Mouse (Mus musculus): ENCODE data around the gene Mndal.
A peak's percentile ranks its signal among the peaks of the same experiment; 100 is the strongest.
"Not testable (repeated sequence)": the region's sequence is repeated elsewhere in the genome, so short reads cannot be mapped to it uniquely, and the experiment has no call there.

Mndal gene

DNA sequence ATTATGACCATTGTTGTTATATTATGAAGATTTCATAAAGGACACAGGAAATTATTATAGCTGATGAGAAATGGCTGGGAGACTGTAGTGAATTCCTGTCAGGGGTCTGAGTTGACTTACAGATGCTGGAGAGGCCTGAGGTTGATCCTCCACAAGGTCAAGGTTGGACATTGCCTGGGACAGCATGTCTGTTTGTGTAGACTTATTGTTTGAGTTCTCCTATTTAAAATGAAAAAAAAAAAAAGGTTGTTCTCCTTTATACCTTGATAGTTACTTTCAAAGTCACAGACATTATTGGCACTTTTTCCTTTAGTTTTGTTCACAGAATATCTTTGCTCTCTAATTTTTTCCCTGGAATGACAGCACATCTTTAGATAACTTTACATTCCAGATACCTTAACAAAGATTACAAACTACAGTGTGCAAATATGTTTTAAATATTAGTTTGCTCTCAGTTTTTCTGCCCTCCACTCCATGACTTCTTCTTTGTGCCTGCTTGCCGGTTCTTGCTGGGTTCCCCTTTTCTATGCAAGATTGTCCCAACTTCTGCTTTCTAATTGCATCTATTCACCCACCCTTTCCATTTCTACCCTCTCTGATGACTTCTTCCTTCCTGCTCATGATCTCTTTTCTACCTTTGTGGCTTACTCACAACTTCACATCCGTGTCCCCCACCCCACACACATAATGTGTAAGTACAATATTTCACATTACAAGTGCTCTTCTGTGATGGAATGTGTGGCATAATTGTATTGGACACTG is 55.1 kb downstream of the Mndal start:
- not testable (repeated sequence) for DNase-seq

DNA sequence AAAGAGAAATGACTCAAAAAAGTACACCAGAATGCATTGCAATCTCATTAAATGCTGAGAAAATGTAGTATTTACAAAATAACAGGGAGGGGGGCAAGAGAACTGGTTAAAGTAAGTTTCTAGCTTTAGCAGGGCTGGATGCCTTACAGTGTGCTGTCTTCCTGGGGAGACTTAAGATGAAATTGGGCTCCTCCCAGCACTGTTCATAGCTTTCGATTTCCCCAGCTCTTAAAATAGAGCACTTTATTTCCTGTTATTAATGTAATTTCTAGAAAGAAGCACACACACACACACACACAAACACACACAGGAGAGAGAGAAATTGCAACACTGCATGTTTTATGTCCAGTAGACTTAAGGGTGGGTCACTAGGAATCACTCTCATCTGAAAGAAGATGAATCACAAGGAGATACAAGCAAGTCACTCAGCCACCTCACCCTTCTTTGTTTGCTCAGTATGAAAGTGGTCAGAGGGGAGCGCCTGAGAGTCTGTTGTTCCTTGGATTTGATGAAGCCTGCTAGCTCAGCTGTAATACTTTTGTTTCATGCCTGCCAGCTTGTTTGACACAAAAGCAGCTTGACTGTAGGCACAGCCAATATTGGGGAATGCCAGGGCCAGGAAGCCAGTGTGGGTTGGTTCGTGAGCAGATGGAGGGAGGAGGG is 62.2 kb downstream of the Mndal start:
- peak; percentile 94 for DNase-seq

DNA sequence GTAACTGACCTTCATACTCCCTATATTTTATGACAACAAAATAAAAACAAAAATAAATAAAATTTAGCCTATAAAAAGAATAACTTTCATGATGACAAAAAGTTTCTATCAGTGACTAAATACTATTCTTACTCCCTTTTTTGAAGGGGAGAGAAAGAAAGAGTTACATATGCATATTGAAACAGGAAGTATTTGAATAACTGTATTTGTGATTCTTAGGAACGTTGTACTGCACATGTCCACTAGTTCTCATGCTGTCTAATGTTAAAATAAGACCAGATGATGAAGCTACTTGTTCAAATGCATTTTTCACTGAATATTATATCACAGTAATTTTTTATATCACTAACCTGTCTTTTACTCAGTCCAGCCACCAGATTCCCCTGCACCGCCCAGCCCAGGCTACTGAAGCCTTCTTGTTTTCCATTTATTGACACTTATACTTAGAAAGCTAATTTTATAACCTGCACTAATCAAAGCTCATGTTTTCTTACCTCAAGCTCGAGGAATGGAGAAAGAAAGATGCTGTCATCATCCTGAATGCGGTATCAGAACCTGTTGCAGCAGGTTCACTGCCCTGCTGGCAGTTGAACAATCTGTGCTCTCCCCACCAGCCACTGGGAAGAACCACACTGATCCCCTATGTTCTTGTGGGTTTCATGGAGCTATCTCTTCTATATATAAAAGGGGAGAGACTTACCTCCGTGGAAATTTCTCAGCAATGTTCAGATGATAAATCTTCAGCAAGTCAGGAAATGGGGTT is 62.9 kb downstream of the Mndal start:
- peak; percentile 64 for DNase-seq

DNA sequence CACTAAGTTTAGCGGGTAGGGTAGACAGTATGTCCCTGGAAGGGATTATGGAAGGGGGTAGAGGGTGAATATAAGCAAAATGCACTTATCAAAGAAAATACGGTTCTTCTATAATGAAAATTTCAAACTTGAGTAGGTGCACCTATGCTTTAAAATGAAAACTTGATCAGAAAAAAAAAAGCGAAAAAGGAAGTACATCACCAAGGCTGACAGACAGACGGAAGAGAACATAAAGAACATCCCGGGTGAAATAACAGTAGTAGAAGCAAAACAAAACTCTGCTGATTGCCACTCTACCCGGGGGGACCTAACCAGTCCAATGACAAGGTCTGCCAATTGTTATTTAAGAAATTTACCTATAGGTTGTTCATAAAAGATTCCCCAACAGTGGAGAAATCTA is 64.0 kb downstream of the Mndal start:
- not testable (repeated sequence) for DNase-seq

DNA sequence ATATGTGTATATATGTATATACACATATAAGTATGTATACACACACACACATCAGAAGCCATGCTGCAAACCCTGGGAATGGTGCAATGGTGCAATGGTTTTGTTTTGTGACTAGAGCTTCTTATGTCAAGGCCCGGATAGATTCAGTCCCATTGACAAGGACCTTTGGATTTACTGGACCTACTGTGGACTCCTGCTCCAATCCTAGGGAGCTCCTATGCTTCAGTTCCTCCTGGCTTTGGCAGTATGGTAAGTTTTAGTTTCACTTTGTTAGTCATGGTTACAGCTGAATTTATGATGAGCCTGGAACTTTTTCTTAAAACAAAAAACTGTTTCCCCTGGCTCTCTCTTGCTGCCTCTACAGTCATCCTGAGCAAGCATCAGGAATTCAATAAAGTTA is 65.2 kb downstream of the Mndal start:
- DNase-seq, result peak; percentile 84

DNA sequence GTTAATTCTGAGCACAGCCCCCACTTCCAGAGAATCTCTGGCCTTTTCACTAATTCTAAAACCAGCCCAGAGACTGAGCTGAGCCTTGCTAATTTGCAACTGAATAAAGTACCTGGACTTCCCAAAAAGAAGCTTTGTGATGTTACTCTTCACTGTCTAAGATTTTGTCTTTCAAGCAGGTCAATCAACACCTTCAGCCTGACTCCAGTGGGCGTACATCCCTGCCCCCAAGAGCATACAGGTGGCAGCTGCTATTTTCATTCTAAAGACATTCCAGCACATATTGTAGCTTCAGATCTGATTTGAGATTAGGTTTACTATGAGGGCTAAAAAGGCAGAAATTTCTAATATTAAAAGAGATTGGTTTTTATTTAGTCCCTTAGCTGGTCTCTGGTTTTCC is 73.7 kb downstream of the Mndal start:
- DNase-seq, result not testable (repeated sequence)

DNA sequence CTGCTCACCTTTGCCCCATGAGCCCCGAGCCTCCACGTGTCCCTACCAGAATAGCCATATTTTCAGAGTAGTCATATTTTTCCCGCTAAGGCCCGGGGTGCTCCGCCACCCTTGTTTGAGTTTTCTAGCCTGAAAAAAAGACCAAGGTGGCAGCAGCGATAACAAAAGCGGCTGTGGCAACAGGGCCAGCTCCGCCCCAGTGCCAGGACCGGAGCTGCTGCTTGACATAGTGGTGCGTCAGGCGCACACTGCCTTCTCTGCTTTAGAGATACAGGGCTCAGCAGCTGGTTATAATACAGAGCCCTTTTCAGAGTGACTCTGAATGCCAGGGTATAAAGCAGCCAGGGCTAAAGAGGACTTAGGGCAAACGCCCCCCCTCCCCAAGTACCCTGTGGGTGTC is 75.8 kb downstream of the Mndal start:
- peak; percentile 84 for DNase-seq

DNA sequence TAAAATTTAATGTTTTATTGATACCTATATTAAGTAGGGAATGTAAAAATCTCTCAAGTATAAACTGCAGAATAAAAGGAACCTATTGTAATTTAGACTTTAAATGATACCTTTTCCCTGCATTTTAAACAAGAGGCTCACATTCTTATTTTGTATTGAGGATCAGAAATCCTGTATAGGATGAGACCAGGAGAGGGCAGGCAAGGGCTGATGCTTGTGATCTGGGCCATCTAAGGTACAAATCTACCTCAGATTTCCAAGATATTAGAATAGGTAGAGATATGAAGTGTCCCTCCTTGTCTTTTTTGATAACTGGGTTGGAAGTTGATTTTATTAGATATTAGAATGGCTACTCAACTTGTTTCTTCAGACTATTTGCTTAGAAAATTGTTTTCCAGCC is 88.6 kb downstream of the Mndal start:
- DNase-seq, result not testable (repeated sequence)

DNA sequence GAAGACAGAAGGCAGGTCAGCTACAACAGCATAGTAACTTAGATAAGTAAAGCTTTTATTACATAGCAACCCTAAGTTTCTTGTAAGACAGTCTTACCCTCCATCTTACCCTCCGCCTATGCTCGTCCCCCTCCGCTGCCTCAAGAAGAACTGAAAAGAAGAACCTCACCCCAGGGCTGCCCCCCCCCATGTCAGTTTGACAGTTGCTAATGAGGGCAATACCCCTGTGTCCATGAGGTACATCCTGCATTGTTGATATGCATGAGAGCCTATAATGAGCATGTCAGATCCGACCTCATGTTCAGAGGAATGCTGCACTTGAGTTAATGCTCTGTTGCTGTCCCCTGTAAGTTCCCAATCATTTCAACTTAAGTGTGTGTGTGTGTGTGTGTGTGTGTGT is 89.4 kb downstream of the Mndal start:
- peak; percentile 44 for DNase-seq

DNA sequence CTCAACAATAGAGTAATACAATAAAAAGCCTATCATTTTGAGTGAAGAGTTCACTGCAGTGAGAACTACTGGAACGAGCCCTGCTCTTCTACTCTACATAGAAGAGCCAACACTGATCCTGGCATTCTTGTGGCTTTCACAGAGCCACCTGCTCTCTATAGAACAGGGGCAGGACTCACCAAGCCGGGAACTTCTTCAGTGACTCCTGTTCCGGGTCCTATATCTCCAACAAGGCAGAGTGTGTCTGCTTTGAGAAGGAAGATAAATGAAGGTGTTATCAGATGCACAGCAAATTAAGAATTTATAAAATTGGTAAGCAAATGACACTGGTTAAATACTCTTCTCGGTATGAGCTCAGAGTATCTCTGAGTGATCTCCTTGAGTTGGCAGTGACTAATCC is 96.1 kb downstream of the Mndal start:
- DNase-seq, result not testable (repeated sequence)

DNA sequence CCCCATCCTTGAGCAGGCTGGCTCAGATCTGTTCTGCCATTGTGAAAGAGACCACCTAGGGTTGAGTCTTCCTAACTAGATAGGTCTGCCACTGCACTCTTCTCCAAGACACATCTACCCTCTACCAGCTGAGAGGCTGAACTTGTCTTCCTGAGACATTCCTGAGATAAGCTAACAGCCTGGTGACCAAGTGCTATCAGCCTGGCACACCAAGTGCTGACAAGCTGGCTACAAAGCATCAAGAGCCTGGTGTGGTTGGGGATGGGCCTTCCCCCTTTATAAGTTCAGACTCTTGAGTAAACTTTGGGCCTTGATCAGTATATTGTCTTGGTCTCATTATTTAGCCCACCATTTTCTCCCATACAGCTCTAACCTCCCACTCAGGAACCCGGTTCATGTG is 97.5 kb downstream of the Mndal start:
- DNase-seq, result no peak

DNA sequence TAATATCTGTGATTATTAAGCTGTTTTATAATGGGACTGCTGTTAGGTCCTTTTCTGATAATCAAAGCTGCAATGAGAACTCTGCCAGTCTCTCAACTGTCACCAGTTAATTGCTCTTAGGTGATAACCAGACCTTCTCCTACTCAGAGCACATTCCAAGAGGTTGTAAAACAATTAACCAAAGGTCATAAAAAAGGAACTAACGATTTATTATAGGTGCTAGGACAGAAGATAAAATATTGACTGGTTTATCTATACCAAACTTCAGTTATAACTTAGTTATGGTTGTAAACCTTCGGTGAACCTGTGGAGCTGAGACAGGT is 120.8 kb downstream of the Mndal start:
- not testable (repeated sequence) for DNase-seq

DNA sequence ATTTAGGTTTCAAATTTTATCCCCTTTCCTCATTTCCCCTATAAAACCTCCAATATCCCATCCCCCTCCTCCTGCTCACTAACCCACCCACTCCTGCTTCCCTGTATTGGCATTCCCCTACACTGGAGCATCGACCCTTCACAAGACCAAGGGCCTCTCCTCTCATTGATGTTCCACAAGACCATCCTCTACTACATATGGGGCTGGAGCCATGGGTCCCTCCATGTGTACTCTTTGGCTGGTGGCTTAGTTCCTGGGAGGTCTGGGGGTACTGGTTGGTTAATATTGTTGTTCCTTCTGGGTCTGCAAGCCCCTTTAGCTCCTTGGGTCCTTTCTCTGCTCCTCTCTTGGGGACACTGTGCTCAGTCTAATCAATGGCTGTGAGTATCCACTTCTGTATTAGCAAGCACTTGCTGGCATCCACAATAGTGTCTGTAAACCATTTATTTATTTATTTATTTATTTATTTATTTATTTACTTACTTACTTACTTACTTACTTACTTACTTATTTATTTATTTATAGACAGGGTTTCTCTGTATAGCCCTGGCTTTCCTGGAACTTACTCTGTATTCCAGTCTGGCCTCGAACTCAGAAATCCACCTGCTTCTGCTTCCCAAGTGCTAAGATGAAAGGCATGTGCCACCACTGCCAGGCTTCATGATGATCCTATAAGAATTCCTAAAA is 121.4 kb downstream of the Mndal start:
- DNase-seq, result peak; percentile 82

DNA sequence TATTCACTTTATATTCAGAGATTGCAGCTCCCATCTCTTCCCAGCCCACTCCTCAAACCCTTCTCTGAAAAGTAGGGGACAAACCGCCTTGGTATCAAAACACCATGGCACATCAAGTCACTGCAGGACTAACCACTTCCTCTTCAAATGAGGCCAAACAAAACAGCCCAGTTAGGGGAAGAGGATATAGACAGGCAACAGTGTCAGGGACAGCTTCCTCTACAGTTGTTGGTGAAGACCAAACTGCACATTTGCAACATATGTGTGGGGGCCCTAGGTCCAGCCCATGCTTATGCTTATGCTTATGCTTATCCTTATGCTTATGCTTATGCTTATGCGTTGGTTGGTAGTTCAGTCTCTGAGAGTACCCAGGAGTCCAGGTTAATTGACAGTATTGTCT is 133.0 kb downstream of the Mndal start:
- DNase-seq, result peak; percentile 84

DNA sequence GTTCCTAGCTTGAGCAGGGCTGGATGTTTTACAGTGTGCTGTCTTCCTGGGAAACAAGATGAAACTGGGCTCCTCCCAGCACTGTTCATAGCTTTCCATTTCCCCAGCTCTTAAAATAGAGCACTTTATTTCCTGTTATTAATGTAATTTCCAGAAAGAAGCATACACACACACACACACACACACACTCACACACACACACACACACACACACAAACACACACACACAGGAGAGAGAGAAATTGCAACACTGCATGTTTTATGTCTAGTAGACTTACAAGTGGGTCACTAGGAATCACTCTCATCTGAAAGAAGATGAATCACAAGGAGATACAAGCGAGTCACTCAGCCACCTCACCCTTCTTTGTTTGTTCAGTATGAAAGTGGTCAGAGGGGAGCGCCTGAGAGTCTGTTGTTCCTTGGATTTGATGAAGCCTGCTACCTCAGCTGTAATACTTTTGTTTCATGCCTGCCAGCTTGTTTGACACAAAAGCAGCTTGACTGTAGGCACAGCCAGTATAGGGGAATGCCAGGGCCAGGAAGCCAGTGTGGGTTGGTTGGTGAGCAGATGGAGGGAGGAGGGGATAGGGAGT is 139.5 kb downstream of the Mndal start:
- peak; percentile 95 for DNase-seq

DNA sequence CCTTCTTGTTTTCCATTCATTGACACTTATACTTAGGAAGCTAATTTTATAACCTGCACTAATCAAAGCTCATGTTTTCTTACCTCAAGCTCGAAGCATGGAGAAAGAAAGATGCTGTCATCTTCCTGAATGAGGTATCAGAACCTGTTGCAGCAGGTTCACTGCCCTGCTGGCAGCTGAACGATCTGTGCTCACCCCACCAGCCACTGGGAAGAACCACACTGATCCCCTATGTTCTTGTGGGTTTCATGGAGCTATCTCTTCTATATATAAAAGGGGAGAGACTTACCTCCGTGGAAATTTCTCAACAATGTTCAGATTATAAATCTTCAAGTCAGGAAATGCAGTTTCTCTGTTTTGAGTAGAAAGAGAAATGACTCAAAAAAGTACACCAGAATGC is 140.1 kb downstream of the Mndal start:
- DNase-seq, result not testable (repeated sequence)

DNA sequence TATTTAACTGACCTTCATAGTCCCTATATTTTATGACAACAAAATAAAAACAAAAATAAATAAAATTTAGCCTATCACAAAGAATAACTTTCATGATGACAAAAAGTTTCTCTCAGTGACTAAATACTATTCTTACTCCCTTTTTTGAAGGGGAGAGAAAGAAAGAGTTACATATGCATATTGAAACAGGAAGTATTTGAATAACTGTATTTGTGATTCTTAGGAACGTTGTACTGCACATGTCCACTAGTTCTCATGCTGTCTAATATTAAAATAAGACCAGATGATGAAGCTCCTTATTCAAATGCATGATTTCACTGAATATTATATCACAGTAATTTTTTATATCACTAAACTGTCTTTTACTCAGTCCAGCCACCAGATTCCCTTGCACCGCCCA is 140.5 kb downstream of the Mndal start:
- not testable (repeated sequence) for DNase-seq
